Mouse (Mus musculus): Measurements from ENCODE around the gene Cxcl12. TPM values are rescaled to one million over a fixed set of nuclear protein-coding genes. Genes with fewer than 3 reads are reported as not detected.

Gene Cxcl12
- polyA plus RNA-seq (2014; fragmentation: Illumina TruSeq; extraction: RNeasy Lipid Tissue Mini Kit (QIAGEN cat#74804); ENCODE audit: insufficient read depth, low read depth, low replicate concordance) = 68.5 TPM

GRCm38 (mm10) chr6:117168321-117169011 lies at the start of gene Cxcl12:
Cxcl12 (plus strand) TSS chr6:117168535.

All from lung, adult 10 weeks (tissue).